Mouse (Mus musculus) layer of hippocampus, postnatal 25 days (tissue): ENCODE measurements at regions not wholly inside any gene's neighbourhood (a gene's known extent, or its start where the extent isn't known, plus 50 kb on each side); places are given as distances from the start of the nearest gene placed in this dataset.

ENCODE experiments used
- DNase-seq, 2 experiments: peaks; one replicate each; pipeline ENCODE4 v3.0.0; 2022; ENCODE audit warnings: mixed read lengths in 2 of 2, low spot score in 1 of 2; ENCODE audit errors: extremely low spot score in 1 of 2

DNA sequence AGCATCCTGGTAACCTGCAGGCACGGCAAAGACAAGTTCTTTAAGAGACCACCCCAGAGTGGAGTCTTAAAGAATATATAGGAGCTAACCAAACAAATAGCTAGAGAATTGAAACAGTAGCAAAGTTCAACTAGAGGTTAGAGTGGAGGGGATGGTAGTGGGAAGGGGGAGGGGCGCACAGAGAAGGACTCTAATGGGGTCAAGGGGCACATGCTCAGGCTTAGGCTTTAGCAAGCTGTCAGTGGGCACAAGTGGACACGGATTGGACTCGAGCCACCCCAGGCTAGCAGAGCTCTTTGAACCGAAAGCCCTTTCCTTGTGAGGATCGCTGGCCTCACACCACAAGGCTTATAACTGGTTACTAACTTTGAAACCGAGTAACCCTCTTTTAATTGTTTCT, 53.4 kb upstream of the Sipa1l1 start:
- no peak for DNase-seq
